Mouse (Mus musculus) layer of hippocampus, postnatal 25 days (tissue): ENCODE data around the gene Cbr4. TPM values are rescaled to one million over a fixed set of nuclear protein-coding genes. Genes with fewer than 3 reads are reported as not detected.

Experiments
- DNase-seq, 2 experiments: peaks; one replicate each; pipeline ENCODE4 v3.0.0; 2022; ENCODE audit warnings: mixed read lengths in 2 of 2, low spot score in 1 of 2; ENCODE audit errors: extremely low spot score in 1 of 2
- total RNA-seq, 2 experiments: library from RNA; stranded (reverse); gene quantifications; 2 replicates each; pipeline ENCODE4 v1.2.3; 2021

The Cbr4 gene
- total RNA-seq, 2 experiments from 2014 or later, result 22.2 to 24.3 TPM

DNA sequence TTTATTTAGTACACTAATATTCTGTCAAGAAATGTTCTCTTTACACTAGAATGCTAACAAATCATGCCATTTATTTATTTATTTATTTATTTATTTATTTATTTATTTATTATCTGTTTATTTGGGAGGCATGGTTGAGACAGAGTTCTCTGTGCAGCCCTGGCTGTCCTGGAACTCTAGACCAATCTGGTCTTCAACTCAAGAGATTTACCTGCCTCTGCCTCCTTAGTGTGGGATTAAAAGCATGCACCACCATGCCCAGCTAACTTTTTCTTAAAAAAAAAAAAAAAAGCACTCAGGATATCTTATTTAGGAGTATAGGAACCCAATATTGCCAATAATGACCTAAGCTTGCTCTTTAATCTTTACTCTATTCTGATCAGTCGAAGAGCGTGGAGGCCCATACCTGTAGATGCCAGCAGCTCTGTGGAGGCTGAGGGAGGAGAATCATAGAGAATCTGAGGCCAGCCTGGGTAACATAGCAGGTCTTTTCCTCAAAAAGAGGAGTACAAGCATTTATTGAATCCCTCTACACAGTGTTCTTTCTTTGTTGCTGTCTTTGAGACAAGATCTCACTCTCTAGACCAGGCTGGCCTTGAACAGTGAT is 508 bp upstream of the Cbr4 start:
- no peak for DNase-seq

DNA sequence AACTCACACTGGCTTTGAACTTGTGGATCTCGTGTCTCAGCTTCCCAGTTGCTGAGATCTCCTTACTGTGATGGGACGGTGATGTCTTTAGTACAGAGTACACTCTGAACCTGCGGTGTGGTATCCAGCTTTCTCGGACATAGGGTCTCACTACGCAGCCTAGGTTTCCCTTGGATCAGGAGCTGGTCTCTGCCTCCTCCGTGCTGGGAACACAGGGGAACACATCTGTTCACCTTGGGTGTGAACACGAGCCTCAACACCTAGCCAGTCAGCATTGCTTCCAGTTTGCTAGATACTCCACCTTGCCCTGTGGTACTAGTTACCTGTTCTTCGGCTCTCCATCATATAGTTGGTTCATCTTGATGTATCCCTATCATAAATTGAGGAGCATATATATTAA is 1.1 kb downstream of the Cbr4 start:
- DNase-seq, result no peak

DNA sequence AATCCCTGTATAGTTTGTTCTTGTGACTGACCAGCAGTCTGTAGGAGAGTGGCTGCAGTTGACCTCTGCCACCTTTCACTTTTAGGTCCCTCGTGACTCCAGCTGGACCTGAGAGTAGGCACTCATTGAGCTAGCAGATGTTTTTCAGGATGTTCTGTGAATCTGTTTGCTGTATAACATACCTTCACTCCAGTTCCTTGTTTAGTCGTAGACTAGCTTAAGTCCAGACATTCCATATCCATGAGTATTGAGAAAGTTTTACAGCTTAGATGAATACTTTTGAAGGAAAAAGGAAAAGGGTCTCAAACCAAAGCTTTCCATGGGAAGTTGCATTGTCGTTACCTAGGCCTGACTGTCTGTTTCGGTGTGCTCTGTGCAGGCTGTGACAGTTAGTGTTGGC is 9.6 kb downstream of the Cbr4 start:
- DNase-seq, result no peak

DNA sequence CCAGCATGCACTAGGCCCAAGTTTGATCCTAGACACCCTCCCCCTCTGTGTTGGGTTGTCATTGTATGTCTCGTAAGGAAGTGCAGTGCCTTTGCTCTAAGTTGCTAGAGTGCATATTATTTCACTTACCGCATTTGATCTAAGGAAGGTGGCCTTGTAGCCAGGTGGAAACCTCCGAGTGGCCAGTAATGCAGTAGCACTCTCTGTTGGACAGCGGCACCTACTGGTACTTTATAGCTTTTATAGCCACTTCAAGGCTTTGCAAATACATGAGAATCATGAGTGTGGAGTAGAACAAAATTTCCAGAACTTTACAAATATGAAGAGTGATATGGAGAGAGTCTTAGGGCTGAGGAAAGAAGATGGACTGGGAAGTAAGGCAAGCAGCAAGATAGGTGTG is 11.5 kb downstream of the Cbr4 start:
- no peak for DNase-seq

DNA sequence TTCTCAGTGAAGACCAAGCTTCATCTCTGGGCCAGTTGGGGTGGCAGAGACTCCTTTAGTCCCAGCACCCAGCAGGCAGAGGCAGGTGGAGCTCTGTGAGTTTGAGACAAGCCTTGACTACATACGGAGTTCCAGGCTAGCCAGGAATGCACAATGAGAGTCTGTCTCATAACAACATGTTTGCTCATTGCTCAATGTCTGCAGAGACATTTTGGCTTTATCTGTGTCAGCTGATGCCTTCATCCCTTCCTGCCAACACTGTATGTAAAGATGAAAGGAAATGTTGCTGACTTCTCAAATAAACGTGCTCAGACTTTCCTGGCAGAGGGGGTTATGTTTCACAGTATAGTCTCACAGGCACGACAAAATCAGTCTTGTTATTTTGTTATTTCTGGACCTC is 13.4 kb downstream of the Cbr4 start:
- no peak for DNase-seq

DNA sequence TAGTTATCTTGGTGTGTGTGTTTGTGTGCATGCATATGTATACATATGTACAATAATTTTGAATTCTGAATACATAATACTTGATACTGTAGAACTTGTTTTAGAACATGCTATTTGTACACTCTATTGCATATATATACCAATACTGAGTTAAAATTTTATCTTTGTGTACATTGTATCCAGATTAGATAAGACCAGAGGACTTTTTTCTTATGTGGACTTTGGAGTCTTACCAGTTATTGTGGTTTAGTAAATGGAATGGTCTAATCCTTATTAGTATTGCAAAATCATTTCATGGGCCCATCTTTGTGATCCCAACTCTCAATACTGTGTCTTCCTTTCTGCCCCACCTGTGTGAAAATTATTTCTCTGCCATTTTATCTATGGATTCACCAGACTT is 14.7 kb downstream of the Cbr4 start:
- DNase-seq, result no peak

DNA sequence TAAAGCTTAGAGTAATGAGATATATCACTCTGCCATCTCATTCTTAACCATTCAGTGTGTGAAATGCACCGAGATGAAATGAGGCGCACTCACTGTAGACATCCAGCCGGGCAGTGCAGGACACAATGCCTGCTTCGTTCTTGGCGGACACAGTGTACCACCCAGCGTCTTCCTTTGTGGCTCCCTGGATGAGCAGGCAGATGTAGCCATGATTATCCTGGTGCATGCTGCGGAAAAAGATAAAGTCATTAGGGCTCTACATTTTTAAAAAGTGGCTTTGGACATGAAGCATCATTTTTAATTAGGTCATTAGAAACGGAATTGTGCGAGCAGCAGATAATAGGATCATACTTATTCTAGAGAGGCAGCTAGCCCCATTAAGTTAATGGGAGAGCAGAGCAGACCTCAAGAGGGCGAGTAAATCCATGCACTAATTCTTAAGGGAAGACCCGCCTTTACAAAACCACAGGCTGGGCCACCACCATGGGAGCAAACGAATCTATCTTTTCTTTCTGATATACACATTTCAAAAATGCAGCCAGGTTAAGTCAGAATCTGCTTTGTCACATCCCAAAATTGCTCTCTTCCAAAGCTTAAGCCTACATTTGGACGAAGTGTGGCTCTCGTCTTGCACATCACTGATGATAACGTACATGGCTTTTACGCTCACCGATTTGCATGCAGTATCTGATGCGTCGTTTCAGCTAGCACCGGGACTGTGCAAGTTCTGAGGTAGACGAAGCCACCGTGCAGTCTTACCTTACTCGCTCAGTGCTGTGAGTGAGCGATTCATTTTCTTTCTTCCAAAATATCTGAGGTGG is 27.8 kb downstream of the Cbr4 start:
- peak; percentile 13 to 19 for DNase-seq

DNA sequence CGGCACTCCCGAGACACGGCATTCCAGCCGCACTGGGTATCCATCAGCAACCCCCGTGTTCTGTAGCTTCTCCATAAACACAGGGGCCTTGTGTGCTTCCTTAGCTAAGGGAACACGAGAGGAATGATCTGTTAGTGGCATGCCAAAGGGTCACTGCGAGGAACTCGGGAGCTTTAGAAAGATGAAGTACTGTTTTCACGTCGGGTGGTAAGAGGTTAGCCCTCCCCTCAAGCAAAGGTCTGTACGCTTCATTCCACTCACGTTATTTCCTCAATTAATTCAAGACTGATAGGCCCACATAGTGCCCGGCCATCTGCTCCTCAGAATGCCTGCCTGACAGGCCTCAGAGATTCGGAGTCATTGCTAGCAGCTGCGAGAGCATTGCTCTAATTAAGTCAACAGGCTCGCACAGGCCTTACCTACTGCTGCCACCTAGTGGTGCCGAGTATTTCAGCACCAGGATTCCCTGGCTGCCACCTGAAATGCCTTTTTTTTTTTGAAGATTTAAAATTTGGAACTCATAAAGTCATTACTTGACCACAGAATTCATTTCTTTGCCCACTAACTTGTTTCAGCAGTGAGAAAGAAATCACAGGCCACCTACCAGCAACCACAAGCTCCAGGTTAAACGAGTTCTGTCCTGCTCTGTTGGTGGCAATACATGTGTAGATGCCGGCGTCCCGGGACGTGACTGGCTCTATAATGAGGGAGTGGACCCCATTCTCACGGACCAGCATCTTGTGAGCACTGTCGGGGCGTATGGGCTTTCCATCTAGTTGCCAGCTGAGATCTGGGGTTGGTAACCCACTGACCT is 28.6 kb downstream of the Cbr4 start:
- peak; percentile 77 to 95 for DNase-seq

DNA sequence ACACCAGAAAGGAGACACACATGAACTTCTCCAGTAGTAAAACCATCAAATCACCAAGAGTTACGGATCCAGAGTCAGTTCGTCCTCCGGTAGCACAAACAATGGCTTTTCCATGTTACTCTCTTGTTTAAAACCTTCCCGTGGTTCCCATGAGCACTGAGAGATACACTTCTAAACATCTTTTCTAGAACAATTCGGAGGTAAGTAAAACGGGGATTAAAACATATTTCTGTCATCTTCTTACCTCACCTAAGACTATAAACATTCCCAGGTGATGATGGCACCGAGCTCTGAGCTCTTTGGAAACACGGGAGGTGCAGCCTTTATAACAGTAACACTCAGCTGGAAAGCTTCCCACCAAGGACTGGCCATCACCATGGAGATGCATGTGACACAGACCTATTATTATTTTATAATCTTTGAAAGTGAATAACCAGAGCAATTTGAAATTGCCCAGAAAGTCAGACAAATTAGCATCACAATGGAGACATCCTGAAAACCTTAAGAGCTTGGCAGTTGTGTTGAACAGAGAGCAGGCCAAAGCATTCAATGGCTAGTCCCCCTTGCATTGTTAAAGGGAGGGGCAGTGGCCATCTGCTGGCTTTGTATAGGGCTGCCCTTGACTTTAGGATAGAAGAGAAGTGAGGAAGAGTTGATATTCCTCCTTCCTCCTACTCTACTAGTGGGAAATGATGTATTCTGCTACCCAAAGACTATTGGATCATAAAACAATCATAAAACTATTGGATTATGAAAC is 29.4 kb downstream of the Cbr4 start:
- DNase-seq, result no peak

DNA sequence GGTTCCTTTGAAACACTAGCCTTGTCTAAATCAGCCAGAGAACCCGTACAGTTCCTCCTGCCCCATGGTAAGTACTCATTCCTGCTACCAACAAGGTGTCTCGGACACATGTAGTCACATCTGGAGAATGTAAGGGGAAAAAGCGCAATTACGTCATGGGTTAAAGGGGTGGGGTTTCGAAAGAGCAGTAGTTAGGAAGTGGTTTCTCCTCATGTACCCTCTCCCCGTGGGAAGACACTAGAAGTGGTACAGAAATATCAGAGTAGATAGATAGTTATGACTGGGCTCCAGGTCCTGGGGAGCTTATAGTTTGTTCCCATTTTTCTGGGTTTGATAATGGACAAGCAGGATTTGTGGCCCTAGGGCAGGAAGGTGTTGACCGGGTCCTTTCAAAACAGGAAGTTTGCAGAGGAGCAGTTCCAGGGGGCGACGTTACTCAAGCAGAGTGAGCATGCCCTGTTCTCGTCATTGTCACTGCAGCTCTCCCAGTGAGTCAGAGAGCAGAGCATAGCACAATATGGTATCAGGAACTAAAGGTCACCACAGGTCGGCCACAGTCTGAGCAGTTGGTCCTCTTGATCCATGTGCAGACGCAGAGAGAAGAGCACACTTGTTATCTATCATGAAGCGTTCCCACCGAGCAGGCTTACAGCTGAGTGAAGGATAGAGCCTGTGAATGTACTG is 30.1 kb downstream of the Cbr4 start:
- no peak for DNase-seq

DNA sequence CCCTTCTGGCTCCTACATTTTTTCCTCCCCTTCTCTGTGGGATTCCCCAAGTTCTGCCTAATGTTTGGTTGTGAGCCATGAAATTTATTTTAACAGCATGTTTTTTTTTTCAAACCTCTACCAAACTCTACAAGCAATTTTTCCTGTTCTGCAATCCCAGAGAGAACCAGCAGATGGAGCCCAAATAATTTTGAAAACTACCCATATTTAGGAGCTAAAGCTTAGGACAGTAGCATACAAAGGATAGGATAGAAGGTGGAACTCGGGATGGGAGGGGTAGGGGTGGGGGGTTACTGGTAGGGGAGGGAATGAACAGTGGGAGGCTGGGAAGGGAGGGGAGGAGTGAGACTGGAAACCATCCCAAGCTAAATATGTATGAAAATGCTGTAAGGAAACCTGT is 34.6 kb downstream of the Cbr4 start:
- peak in 1 of 2 experiments; percentile 75 for DNase-seq

DNA sequence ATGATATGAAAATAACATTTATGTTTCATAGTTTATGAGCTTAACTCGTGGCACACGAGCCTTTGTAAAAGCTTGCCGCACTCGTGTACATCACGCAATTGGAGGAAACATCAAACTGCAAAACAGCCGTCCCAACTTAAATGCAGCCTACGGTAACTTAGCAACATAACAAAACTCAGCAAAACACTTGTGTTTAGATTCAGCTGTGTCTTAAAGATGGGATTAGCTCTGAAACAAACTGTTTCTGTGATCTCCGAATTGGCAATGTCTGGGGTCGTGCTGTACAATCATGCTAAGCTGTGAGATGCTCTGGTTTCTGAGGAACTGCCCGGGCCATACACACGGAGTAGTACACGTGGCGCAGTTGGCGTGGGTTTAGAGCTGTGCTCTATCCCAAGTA is 39.5 kb downstream of the Cbr4 start:
- no peak for DNase-seq

DNA sequence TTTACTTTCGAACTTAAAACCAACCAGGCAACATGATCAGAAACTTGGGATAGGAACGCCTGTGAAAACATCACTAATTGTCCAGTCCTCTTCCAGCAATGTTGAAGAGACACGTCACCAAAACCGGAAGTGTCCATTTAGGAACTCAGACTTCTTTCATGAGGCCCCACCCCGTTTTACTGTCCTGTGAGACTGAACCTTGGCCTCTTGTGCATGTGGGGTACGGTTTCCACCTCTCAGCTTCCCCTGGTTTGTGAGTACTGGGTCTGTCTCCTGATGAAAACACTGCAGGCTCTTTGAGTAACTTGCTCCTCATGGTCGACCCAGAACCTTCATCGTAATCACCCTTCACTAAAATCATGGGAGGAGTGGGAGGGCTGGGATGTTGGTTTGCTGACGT is 40.7 kb downstream of the Cbr4 start:
- no peak for DNase-seq

DNA sequence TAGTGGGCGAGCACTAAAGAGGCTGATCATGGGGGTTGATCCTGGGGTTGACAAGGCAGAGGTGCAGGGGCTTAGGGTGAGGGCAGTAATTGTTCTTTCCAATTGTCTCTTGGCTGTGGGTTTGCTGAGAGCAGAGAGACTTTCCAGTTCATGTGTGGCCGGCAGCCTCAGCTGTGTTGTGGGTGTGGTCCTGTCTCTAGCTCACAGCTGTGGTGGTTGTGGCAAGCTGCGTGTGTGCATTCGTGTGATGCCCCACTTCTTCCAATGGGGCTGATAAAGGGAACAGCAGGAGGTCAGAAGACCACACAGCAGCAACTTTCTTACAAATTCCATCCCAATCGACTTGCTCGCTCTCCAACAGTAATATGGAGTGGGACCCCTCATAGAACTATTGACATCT is 41.1 kb downstream of the Cbr4 start:
- DNase-seq, result no peak

DNA sequence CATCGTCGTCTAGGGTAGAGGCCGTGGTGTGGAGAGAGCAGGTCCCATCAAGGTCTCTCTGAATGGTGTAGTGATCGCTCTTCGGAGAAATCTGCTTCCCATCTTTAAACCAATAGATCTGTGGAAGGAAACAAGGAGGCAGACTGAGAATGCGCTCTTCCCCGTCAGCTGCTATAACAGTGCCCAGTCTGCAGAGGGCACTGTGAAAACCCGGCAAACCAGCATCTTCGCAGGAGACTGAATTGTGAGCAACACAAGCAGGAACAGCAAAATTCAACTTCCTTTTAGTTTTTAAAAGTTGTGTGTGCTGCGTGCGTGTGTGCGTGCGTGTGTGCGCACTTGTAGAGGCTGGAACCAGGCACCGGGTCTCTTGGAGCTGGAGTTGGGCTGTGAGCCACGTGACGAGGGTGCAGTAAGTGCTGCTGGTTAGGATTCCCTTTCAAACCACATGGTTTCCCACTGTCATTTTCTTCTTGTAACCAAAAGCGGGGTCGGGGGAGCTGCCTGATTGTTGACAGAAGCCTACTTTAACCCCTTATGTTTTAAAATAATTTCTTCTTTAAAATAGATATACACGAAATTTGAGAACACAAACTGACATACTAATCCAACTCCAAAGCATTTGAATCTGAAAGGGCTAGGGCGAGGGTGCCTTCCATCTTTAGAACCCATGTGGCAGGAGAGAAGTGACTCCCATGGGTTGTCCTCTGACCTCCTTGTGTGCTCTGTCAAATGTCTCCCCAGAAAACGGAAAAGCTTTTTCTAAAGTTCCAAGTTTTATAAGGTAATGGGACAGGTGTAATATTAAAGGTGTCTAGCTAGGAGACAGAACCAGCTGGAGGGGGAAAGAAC is 44.6 kb downstream of the Cbr4 start:
- DNase-seq, result no peak

DNA sequence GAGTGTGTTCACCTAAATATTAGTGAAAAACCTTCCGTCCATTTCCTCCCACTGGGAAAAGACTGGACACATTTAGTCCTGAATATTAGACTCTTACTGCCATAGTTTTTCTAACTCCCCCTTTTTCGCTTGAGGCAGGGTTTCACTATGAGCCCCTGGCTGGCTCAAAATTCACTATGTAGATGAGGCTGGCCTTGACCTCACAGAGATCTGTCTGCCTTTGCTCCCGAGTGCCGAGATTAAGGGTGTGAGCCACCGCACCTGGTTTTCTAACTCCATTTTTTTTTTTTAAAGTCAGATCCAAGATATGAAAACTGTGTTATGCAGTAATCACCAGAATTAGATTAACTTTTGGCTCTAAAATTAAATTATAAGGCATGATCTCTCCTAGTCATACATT is 45.3 kb downstream of the Cbr4 start:
- no peak for DNase-seq

DNA sequence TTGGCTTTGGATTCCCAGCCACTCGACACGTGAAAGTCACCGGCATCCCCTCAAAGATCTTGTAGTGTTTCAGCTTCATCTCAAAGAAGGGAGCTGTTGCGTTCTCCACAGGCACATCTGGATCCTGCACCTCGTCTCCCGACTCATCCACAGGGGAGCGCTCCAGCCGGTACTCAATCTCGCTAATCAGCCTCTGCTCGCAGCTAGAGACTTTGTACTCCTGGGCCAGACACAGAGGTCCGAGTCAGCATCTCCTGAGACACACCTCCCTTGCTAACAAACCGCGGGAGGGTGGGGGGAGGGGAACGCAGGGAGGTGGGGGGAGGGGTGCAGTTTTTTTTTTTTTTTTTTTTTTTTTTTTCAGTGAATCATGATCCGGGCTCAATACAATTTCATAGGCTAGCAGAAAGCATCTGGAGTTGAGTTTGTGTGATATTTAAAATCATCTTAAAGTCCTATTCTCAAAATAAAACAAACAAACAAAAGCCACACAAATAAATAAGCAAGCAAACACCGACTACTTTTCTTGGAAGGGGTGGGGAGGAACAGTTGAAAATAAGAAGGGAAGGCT is 45.9 kb downstream of the Cbr4 start:
- DNase-seq, result no peak

DNA sequence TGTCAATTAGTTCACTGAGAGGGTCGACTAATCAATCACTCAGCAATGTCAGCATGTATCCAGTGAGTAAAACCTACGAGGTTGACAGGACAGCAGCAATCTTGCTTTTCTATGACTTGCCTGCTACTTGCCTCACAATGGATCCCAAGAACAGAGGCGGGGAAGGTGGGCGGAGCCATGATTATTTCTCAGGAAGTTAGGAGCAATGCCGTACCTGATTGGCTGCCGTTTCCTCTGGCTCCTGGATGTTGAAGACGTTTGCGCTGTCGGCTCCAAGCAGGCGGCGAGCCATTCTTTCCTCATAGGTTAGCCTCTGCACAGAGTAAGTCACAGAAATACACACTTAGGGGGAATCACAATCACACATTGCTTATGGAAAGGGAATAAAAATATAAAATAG is 47.9 kb downstream of the Cbr4 start:
- DNase-seq, result no peak

DNA sequence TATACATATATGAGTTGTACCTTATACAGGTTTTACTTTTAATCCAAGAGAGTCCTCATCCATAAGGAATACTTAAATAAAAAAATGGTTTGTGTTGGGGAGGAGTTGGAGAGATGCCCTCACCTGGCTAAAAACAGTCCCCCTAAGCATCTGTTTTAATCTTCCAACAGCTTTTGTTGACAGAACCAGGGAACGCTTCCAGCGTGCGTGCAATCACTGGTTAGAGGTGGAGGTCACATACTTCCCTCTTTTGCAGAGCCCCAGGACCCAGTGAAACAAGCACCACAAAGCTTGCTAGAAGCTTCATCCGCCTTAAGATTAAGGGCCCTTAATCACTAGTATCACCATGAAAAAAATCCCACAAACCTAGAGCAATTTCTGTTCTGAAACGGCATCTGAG is 49.9 kb downstream of the Cbr4 start:
- no peak for DNase-seq
